20 mouse cellular contexts compared by ENCODE assay signal in genomic region chr13:108338076-108338836, GRCm38 (mm10). TPM values are rescaled to one million over a fixed set of nuclear protein-coding genes. Genes with fewer than 3 reads are reported as not detected.
DNase-seq lines count a peak whose midpoint lies in the region; ATAC-seq and TF ChIP-seq lines count a peak whose summit lies in the region.
"Had no signal": no experiment of that assay in that cellular context is flagged by ENCODE, and none has a peak within 500 bp of the region (broad histone marks: within the 10 kb centered on the region; RNA-seq: fewer than 3 reads in every experiment).

No protein-coding gene starts in this region.

- no peak for TF ChIP-seq CTCF in kidney, adult 2 months (conservative IDR thresholded peaks at IDR 0.05; ENCODE audit: insufficient read depth, insufficient read length, low read depth, low read length)

- peak; percentile 91 for DNase-seq in kidney, adult 2 months
- peak; percentile 37 for DNase-seq in brain, adult 2 months (ENCODE audit: low read depth, low spot score)
- DNase-seq in kidney, postnatal 10 days: peak; percentile 50
- DNase-seq in cerebellum, adult 9-10 months: no peak
- no peak for DNase-seq in testis, postnatal 14 days (ENCODE audit: low spot score)
- no peak for DNase-seq in heart, postnatal 36 days
- DNase-seq: adrenal gland, adult 8-10 months; cerebellum, adult 18-20 months; forebrain, postnatal 0 days; heart, adult 2 months; midbrain, embryonic 14.5 days had no signal

- no peak for TF ChIP-seq POLR2A in kidney, adult 2 months (IDR thresholded peaks at IDR 0.05; ENCODE audit: low read depth, low read length)

- intact Hi-C loops in heart, postnatal 36 days (cut with DNase I): no loop called here

- H3K9ac ChIP-seq in kidney, embryonic 15.5 days: no peak overlapping the region
- no peak overlapping the region for H3K9ac ChIP-seq in stomach, embryonic 16.5 days (ENCODE audit: low read length)
- H3K9ac ChIP-seq: embryonic facial prominence, embryonic 13.5 days; forebrain, postnatal 0 days; hindbrain, embryonic 14.5 days; limb, embryonic 15.5 days; lung, embryonic 15.5 days had no signal

- no peaks in the 10 kb centered on the region for H3K9me3 ChIP-seq in kidney, embryonic 15.5 days (replicated peaks)
- no peaks in the 10 kb centered on the region for H3K9me3 ChIP-seq in stomach, embryonic 16.5 days (replicated peaks; ENCODE audit: control insufficient read depth, low read length)
- H3K9me3 ChIP-seq: embryonic facial prominence, embryonic 13.5 days; G1E; limb, embryonic 15.5 days; lung, embryonic 15.5 days had no signal

- H3K27me3 ChIP-seq in kidney, adult 2 months (replicated peaks; ENCODE audit: control insufficient read depth, insufficient read depth, low read length): no peaks in the 10 kb centered on the region
- no peaks in the 10 kb centered on the region for H3K27me3 ChIP-seq in kidney, embryonic 15.5 days
- H3K27me3 ChIP-seq in stomach, embryonic 16.5 days (ENCODE audit: control insufficient read depth, insufficient read depth, low read length): no peaks in the 10 kb centered on the region
- H3K27me3 ChIP-seq: embryonic facial prominence, embryonic 13.5 days; limb, embryonic 15.5 days; lung, embryonic 15.5 days had no signal

- ATAC-seq in kidney, embryonic 15.5 days (replicated peaks; ENCODE audit: low FRiP score): no peak
- ATAC-seq in stomach, embryonic 16.5 days (ENCODE audit: insufficient read depth, low FRiP score): peak; percentile 41; the same call in 1 of the 2 replicates
- ATAC-seq: forebrain, postnatal 0 days had no signal

- no peaks in the 10 kb centered on the region for H3K36me3 ChIP-seq in kidney, adult 2 months (ENCODE audit: control insufficient read depth, insufficient read depth, low read length)
- no peaks in the 10 kb centered on the region for H3K36me3 ChIP-seq in kidney, embryonic 15.5 days
- H3K36me3 ChIP-seq in stomach, embryonic 16.5 days (ENCODE audit: control insufficient read depth, insufficient read depth, low read length): no peaks in the 10 kb centered on the region
- H3K36me3 ChIP-seq: embryonic facial prominence, embryonic 13.5 days had no signal

- H3K27ac ChIP-seq in kidney, adult 2 months (ENCODE audit: insufficient read depth, low read depth, low read length): peak overlapping the region; percentile 53
- H3K27ac ChIP-seq in kidney, embryonic 15.5 days: no peak overlapping the region
- H3K27ac ChIP-seq in stomach, embryonic 16.5 days (ENCODE audit: low read length): no peak overlapping the region
- H3K27ac ChIP-seq: embryonic facial prominence, embryonic 13.5 days; heart, adult 2 months; hindbrain, embryonic 14.5 days; limb, embryonic 15.5 days; lung, embryonic 15.5 days had no signal

- WGBS in kidney, adult 2 months: 50% methylated on average over 7 of the region's 7 CpGs
- whole genome bisulfite sequencing in kidney, embryonic 15.5 days: 60% methylated on average over 7 of the region's 7 CpGs
- WGBS in stomach, embryonic 16.5 days: 57% methylated on average over 7 of the region's 7 CpGs

- H3K4me2 ChIP-seq in kidney, embryonic 15.5 days: no peak overlapping the region
- no peak overlapping the region for H3K4me2 ChIP-seq in stomach, embryonic 16.5 days (ENCODE audit: low read depth, low read length)
- H3K4me2 ChIP-seq: embryonic facial prominence, embryonic 13.5 days; hindbrain, embryonic 14.5 days; limb, embryonic 15.5 days; lung, embryonic 15.5 days had no signal

- H3K4me1 ChIP-seq in kidney, adult 2 months (ENCODE audit: control insufficient read depth, insufficient read depth, low read length): peaks cover 19% of the 10 kb centered on the region
- H3K4me1 ChIP-seq in kidney, embryonic 15.5 days: peaks cover 5% of the 10 kb centered on the region; the same call in 1 of the 2 replicates
- 0 out of 2 replicates have a peak, but pooled peaks cover 7% of the 10 kb centered on the region for H3K4me1 ChIP-seq in stomach, embryonic 16.5 days (ENCODE audit: control insufficient read depth, insufficient read depth, low read length)
- H3K4me1 ChIP-seq: embryonic facial prominence, embryonic 13.5 days; limb, embryonic 15.5 days had no signal

- H3K4me3 ChIP-seq in kidney, adult 2 months (ENCODE audit: insufficient read depth, low read depth, low read length): no peak overlapping the region
- no peak overlapping the region for H3K4me3 ChIP-seq in kidney, embryonic 15.5 days (replicated peaks)
- no peak overlapping the region for H3K4me3 ChIP-seq in stomach, embryonic 16.5 days (replicated peaks; ENCODE audit: low read length)
- H3K4me3 ChIP-seq: embryonic facial prominence, embryonic 13.5 days; heart, adult 2 months; limb, embryonic 15.5 days; lung, embryonic 15.5 days; myocyte had no signal

RNA-seq across cellular contexts. Expression of gene Depdc1b, which starts 22.1 kb away (rescaled TPM):
- polyA plus RNA-seq in kidney, adult 2 months (2012; rRNA removed): 10.9 and 11.2 TPM in 2 replicates
- 10.7 and 13.7 TPM in 2 replicates for polyA plus RNA-seq in kidney, embryonic 15.5 days (2015; fragmentation: Nextera tagmentation; extraction: Ambion mirVana)
- polyA plus RNA-seq in stomach, embryonic 16.5 days (2015; fragmentation: Nextera tagmentation; extraction: Ambion mirVana): 6.8 and 8.2 TPM in 2 replicates
- total RNA-seq in heart, postnatal 36 days (2021): under 1 TPM; 0.22 to 0.46 TPM
- total RNA-seq: gastrocnemius, adult 8-10 months had no signal

Comparison
In these comparisons a context has a peak if more than half of its experiments do, and no peak if none do; other contexts are left out.
1. DNase-seq: peak in kidney, adult 2 months (single experiment), brain, adult 2 months (single experiment) and kidney, postnatal 10 days (single experiment); none in cerebellum, adult 9-10 months (single experiment), testis, postnatal 14 days (single experiment) and heart, postnatal 36 days (0 of 2).